Mouse (Mus musculus) urinary bladder, postnatal 14 days (tissue): ENCODE data around the gene Ocel1.
A peak's percentile ranks its signal among the peaks of the same experiment; 100 is the strongest.

ENCODE experiments used
- DNase-seq: peaks from one replicate; pipeline ENCODE4 v3.0.0; 2021; ENCODE audit warnings: low spot score

Gene Ocel1

GRCm38 (mm10) chr8:71404011-71404410 lies 32.9 kb downstream of the Ocel1 start:
- DNase-seq, result no peak

- DNase-seq, result no peak
Observed at GRCm38 (mm10) chr8:71404951-71405351, 33.9 kb downstream of the Ocel1 start.

- DNase-seq, result peak; percentile 96
Observed at GRCm38 (mm10) chr8:71405401-71406098, 34.5 kb downstream of the Ocel1 start, which contains the start of gene Ankle1. Gene Ankle1, plus strand, starts transcription at chr8:71406010.

- peak; percentile 72 for DNase-seq
Observed at GRCm38 (mm10) chr8:71406099-71407015, 35.3 kb downstream of the Ocel1 start.

GRCm38 (mm10) chr8:71407441-71407840 lies 36.3 kb downstream of the Ocel1 start:
- DNase-seq, result no peak

- no peak for DNase-seq
Observed at GRCm38 (mm10) chr8:71408231-71408630, 37.1 kb downstream of the Ocel1 start.

GRCm38 (mm10) chr8:71411535-71412273 lies 40.6 kb downstream of the Ocel1 start:
- DNase-seq, result no peak

GRCm38 (mm10) chr8:71422121-71422520 lies 51.0 kb downstream of the Ocel1 start:
- no peak for DNase-seq
